Mouse (Mus musculus) heart, adult 9 months (tissue): ENCODE data around the gene Acsbg2.

Source experiments
- DNase-seq, 2 experiments: peaks; one replicate each; pipeline ENCODE4 v3.0.0; 2022; ENCODE audit warnings: low spot score in 2 of 2

Acsbg2 gene

GRCm38 (mm10) chr17:56823352-56823751 is 50.9 kb downstream of the Acsbg2 start:
- DNase-seq: no peak

GRCm38 (mm10) chr17:56822380-56822779 is 51.9 kb downstream of the Acsbg2 start:
- no peak for DNase-seq

- no peak for DNase-seq
Observed at GRCm38 (mm10) chr17:56819694-56820111, 54.5 kb downstream of the Acsbg2 start.

GRCm38 (mm10) chr17:56819032-56819545 is 55.2 kb downstream of the Acsbg2 start:
- no peak for DNase-seq

- DNase-seq: no peak
Observed at GRCm38 (mm10) chr17:56818067-56818636, 56.1 kb downstream of the Acsbg2 start.

- DNase-seq: no peak
Observed at GRCm38 (mm10) chr17:56815057-56815345, 59.2 kb downstream of the Acsbg2 start.

GRCm38 (mm10) chr17:56814316-56815056 is 59.8 kb downstream of the Acsbg2 start:
- peak; percentile 89 to 93 for DNase-seq

GRCm38 (mm10) chr17:56810245-56810644 is 64.0 kb downstream of the Acsbg2 start:
- peak; percentile 89 to 94 for DNase-seq

- DNase-seq: peak; percentile 53 to 74
Observed at GRCm38 (mm10) chr17:56808518-56808917, 65.7 kb downstream of the Acsbg2 start.

- no peak for DNase-seq
Observed at GRCm38 (mm10) chr17:56805784-56806183, 68.5 kb downstream of the Acsbg2 start.

- DNase-seq: no peak
Observed at GRCm38 (mm10) chr17:56804952-56805351, 69.3 kb downstream of the Acsbg2 start.

GRCm38 (mm10) chr17:56802065-56802464 is 72.2 kb downstream of the Acsbg2 start:
- no peak for DNase-seq

- no peak for DNase-seq
Observed at GRCm38 (mm10) chr17:56799276-56799675, 75.0 kb downstream of the Acsbg2 start.

- DNase-seq: no peak
Observed at GRCm38 (mm10) chr17:56793614-56794319, 80.5 kb downstream of the Acsbg2 start.
